Mouse (Mus musculus) colon, adult 2 months (tissue): ENCODE data around the gene Gm49366. TPM values are rescaled to one million over a fixed set of nuclear protein-coding genes. Genes with fewer than 3 reads are reported as not detected.

Experiments used
- polyA plus RNA-seq: library from polyadenylated mRNA; depleted of rRNA; stranded (reverse); fragments of >200 nt; gene quantifications from 2 replicates; pipeline ENCODE4 v1.2.3, GENCODE M21; 2012; rRNA removed

Gene Gm49366
- polyA plus RNA-seq = not detected in 2 replicates

DNA sequence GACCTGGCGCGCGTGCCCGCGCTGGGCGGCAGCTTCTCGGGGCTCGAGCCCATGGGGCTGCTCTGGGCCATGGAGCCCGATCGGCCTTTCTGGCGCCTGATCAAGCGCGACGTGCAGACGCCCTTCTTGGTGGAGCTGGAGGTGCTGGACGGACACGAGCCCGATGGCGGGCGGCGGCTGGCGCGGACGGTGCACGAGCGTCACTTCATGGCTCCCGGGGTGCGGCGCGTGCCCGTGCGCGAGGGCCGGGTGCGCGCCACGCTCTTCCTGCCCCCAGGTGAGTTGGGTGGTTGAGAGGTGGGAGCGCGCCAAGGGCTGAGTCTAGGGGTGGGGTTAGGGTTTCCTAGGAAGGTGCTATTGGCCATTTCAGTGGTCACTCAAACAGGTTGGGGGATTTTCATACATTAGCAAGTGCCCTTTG, at the start of gene Gm49366:
Gene Gm49366, plus strand, starts transcription at position 245 of the 421 bp plus-strand sequence.

DNA sequence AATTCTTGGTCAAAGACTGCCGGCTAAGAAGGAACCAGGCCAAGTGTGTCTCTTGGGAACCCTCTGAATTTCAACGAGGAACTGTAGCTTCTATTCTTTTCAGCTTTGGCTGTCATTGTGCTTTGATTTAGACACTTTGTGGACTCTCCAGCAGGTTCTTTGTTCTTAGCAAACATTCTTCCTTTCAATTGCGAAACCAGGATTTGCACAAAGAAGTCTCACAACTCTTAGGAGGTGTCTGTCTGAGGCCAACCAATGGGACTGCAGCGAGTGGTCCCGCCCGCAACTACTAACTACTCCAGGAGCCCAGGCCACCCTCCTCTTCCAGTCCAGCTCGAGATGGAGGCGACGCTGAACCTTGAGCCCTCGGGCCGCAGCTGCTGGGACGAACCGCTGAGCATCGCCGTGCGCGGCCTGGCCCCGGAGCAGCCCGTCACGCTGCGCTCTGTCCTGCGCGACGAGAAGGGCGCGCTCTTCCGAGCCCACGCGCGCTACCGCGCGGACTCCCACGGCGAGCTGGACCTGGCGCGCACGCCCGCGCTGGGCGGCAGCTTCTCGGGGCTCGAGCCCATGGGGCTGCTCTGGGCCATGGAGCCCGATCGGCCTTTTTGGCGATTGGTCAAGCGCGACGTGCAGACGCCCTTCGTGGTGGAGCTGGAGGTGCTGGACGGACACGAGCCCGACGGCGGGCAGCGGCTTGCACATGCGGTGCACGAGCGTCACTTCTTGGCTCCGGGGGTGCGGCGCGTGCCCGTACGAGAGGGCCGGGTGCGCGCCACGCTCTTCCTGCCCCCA, 29.4 kb upstream of the Gm49366 start, which contains the start of gene Acot1:
Gene Acot1, plus strand, starts transcription at position 320 of the 795 bp plus-strand sequence.

DNA sequence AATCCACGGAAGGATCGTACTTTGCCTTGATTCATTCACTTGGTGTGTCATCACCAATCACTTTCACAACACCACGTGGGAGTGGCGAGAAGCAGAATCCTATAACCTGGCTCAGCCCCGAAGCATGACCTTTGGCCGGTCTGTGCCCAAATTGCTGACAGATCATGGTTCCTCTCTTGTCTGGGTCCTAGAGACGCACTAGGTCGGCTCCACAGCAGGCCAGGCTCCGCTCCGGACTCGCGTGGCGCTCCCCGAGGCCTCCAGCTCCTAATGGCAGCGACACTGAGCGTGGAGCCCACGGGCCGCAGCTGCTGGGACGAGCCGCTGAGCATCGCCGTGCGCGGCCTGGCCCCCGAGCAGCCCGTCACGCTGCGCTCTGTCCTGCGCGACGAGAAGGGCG, 494 bp upstream of the Gm49366 start, which contains the start of gene Acot4:
Gene Acot4, plus strand, starts transcription at position 139 of the 400 bp plus-strand sequence.

DNA sequence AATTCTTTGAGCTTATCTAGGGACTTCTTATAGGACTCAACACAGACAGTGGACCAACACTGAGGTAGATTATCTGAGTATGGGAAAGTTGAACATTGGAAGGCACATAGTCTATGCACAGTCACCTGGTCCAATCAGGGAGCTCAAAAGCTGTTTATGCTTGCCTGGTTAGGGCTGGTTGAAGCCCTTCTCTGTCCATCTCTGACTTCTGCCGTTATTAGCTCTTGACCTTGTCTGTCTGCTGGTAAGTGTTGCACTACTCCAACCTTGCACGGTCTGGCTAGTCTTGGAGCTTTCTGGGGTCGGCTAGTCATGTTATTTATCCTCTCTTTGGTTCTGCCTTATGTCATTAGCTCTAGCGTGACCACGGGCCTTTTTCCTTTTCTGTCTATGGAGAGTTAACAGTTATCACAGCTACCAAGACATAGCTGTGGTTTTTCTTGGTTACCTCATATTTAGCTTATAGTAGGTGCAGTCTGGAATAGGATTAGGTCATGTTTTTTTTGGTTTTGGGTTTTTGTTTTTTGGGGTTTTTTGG, 13.3 kb downstream of the Gm49366 start, which contains the start of gene Acot3:
Gene Acot3, plus strand, starts transcription at position 208 of the 538 bp plus-strand sequence.

DNA sequence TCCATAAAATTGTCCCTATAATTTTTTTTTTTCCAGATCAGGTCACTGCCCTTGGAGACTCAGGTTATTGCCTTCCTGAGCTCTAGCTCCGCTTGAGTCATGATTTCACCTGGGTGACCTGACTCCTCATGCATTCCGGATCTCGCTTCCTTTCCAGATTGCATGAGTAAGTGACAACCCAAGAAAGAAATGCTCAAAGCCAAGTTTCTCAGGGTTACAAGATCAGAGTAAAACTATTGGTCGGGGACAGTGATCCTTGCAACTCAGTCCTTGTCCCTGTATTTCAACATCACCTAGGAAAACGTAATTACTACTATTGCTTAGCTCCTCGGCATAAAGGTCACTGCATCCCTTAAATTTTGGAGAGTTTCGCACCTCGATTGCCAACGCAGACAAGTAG, 30.3 kb downstream of the Gm49366 start, which contains the start of gene Acot5:
Gene Acot5, plus strand, starts transcription at position 340 of the 400 bp plus-strand sequence.

DNA sequence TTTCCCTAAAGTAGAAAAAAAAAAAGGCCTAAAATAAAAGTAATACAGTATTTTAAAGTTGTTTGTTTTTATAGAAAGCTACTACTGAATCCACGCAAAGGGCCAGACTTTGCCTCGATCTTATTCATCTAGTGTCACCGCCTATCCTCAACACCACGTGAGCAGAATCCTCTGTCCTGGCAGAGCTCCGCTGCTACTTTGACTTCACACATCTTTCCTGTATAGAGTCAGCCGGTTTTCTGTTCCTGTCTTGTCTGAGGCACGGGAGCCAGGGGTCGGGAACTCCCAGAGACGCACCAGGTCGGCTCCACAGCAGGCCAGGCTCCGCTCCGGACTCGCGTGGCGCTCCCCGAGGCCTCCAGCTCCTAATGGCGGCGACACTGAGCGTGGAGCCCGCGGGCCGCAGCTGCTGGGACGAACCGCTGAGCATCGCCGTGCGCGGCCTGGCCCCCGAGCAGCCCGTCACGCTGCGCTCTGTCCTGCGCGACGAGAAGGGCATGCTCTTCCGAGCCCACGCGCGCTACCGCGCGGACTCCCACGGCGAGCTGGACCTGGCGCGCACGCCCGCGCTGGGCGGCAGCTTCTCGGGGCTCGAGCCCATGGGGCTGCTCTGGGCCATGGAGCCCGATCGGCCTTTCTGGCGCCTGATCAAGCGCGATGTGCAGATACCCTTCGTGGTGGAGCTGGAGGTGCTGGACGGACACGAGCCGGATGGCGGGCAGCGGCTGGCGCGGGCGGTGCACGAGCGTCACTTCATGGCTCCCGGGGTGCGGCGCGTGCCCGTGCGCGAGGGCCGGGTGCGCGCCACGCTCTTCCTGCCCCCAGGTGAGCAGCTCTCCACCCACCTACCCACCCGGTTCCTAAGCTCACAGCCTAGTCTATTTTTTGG, 62.1 kb downstream of the Gm49366 start, which contains the start of gene Acot6:
Gene Acot6, plus strand, starts transcription at position 51 of the 889 bp plus-strand sequence.

Other genes with a start within 250 kb of the Gm49366 start
- gene Numb, start 117.0 kb upstream of the Gm49366 start, polyA plus RNA-seq = 84.9 and 95.6 TPM in 2 replicates
- gene Riox1, start 88.3 kb upstream of the Gm49366 start, polyA plus RNA-seq = 21.1 TPM in 2 replicates
- gene Heatr4, start 54.1 kb upstream of the Gm49366 start, polyA plus RNA-seq = not detected in 2 replicates
- 10.8 and 10.9 TPM in 2 replicates for gene Acot2, start 51.1 kb upstream of the Gm49366 start, polyA plus RNA-seq
- gene Acot1, start 29.4 kb upstream of the Gm49366 start, polyA plus RNA-seq = 4.9 and 6.2 TPM in 2 replicates
- gene Acot4, start 556 bp upstream of the Gm49366 start, polyA plus RNA-seq = 6.1 and 10.8 TPM in 2 replicates
- not detected in 2 replicates for gene Acot3, start 13.2 kb downstream of the Gm49366 start, polyA plus RNA-seq
- gene Acot5, start 30.4 kb downstream of the Gm49366 start, polyA plus RNA-seq = 0.30 and 0.39 TPM in 2 replicates
- gene Acot6, start 61.7 kb downstream of the Gm49366 start, polyA plus RNA-seq = 3.1 and 3.2 TPM in 2 replicates
- 0.97 and 1.4 TPM in 2 replicates for gene Dnal1, start 75.4 kb downstream of the Gm49366 start, polyA plus RNA-seq
- gene Pnma1, start 109.6 kb downstream of the Gm49366 start, polyA plus RNA-seq = 0.17 and 0.23 TPM in 2 replicates
- gene Elmsan1, start 179.9 kb downstream of the Gm49366 start, polyA plus RNA-seq = 16.2 and 18.4 TPM in 2 replicates
- 6.3 and 7.1 TPM in 2 replicates for gene Ptgr2, start 246.3 kb downstream of the Gm49366 start, polyA plus RNA-seq